Mouse (Mus musculus) thymus, adult 2 months (tissue): ENCODE measurements around the gene Sc5d. TPM values are rescaled to one million over a fixed set of nuclear protein-coding genes. Genes with fewer than 3 reads are reported as not detected.
A peak's percentile ranks its signal among the peaks of the same experiment; 100 is the strongest.

ENCODE experiments used
- DNase-seq: peaks from one replicate; pipeline ENCODE4 v3.0.0; 2021
- H3K27ac ChIP-seq: fragments of 200-500 bp; 2 replicates; pipeline ENCODE4 v1.5.1; 2012; ENCODE audit warnings: low read length, control low read depth; ENCODE audit not compliant: control insufficient read depth, insufficient read depth
- H3K27me3 ChIP-seq: fragments of 200-500 bp; 2 replicates; pipeline ENCODE4 v1.6.1; 2012; ENCODE audit warnings: mild to moderate bottlenecking, low read length, moderate library complexity, mixed read lengths; ENCODE audit not compliant: control insufficient read depth, insufficient read depth
- H3K36me3 ChIP-seq: fragments of 200-500 bp; 2 replicates; pipeline ENCODE4 v1.6.1; 2012; ENCODE audit warnings: mild to moderate bottlenecking, low read length, moderate library complexity; ENCODE audit not compliant: control insufficient read depth, insufficient read depth
- H3K4me1 ChIP-seq: fragments of 200-500 bp; replicated peaks from 2 replicates; pipeline ENCODE4 v1.6.1; 2012; ENCODE audit warnings: low read length; ENCODE audit not compliant: control insufficient read depth, insufficient read depth
- H3K4me3 ChIP-seq: fragments of 200-500 bp; 2 replicates; pipeline ENCODE4 v1.5.1; 2012; ENCODE audit warnings: mild to moderate bottlenecking, low read length, control low read depth, moderate library complexity; ENCODE audit not compliant: control insufficient read depth, insufficient read depth
- CTCF ChIP-seq: fragments of 200-500 bp; IDR thresholded peaks from 2 replicates; pipeline ENCODE4 v1.5.1; 2012; ENCODE audit warnings: mild to moderate bottlenecking, control low read depth, low read length, moderate library complexity, borderline replicate concordance; ENCODE audit not compliant: control insufficient read depth, poor library complexity, insufficient read depth; ENCODE audit errors: extremely low read depth
- POLR2A ChIP-seq: fragments of 200-500 bp; IDR thresholded peaks from 2 replicates; pipeline ENCODE4 v1.6.1; 2012; ENCODE audit warnings: mild to moderate bottlenecking, low read length, control low read depth, moderate library complexity; ENCODE audit not compliant: control insufficient read depth, poor library complexity, insufficient read depth; ENCODE audit errors: extremely low read depth
- WGBS: fragments of 180-500 bp; shearing (Covaris S2); methylation state at CpG from one replicate; pipeline ENCODE4 v1.1.7; 2018; 5-methylcytosine and 5-hydroxymethylcytosine counted together
- polyA plus RNA-seq: library from polyadenylated mRNA; depleted of rRNA; stranded (reverse); fragments of >200 nt; gene quantifications from 2 replicates; pipeline ENCODE4 v1.2.3, GENCODE M21; 2012

Sc5d gene
- polyA plus RNA-seq, 1 experiment: 60.6 TPM

DNA sequence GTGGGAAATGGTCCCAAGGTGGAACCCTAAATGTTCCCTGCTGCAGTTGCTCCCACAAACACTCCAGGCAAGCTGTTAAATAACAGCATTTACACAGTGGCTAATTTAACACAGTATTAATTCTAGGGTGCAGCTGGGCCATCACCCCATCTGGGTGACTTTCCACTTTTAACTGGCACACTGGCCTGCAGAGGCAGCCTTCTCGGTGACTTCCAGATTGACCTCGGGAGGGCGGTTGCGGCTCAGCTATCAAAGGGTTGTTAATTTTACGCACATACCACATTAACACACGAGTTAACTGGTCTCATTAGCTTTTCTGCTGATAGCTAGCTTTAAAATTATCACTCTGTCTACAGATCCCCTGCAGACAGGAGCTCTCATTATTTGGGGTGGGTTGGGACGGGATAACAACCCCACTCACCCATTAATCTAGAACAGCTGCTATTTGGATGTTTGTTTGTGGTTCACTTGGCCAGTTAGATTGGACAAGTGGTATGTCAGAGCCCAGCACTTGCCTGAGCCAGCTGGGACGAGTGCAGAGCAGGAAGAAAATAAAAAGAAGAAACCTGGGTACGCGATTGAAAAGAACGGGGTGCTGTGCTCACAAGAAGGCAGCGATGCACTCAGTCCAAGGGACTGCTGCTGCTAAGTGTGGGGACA, 44.9 kb downstream of the Sc5d start:
- DNase-seq: no peak
- TF ChIP-seq CTCF (no peak), POLR2A (no peak)
- no peaks in the 10 kb centered on the region for H3K36me3 ChIP-seq
- H3K4me3 ChIP-seq: no peak overlapping the region
- H3K27me3 ChIP-seq: no peaks in the 10 kb centered on the region
- H3K4me1 ChIP-seq: no peaks in the 10 kb centered on the region
- no peak overlapping the region for H3K27ac ChIP-seq
- WGBS: 72% methylated on average over 12 of the region's 12 CpGs

- Histone ChIP-seq H3K27me3 (no peaks in the 10 kb centered on the region), H3K27ac (no peak overlapping the region), H3K36me3 (no peaks in the 10 kb centered on the region), H3K4me3 (no peak overlapping the region), H3K4me1 (no peaks in the 10 kb centered on the region)
- WGBS: 92% methylated on average over 10 of the region's 10 CpGs
- no peak for DNase-seq
- no peak for TF ChIP-seq CTCF
- no peak for TF ChIP-seq POLR2A
Measured at GRCm38 (mm10) chr9:42217685-42218084, 46.4 kb downstream of the Sc5d start.

DNA sequence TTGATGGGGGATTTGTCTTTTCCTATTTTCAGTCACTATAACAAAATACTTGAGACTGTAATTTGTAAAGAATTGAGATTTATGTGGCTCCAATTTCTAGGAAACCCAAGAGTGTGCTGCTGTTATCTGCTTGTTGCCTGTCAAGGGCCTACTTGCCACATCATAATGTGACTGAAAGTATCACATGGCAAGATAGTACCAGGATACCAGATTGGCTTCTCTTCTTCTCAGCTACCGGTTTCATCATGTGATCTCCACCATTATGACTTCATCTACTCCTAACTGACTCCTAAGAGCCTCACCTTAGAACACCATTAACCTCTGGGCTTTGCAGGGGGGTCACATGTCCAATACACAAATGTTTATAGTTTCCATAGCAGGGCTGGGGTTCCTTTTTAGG, 49.9 kb downstream of the Sc5d start:
- Histone ChIP-seq H3K27ac (no peak overlapping the region), H3K4me3 (no peak overlapping the region), H3K36me3 (no peaks in the 10 kb centered on the region), H3K27me3 (no peaks in the 10 kb centered on the region), H3K4me1 (no peaks in the 10 kb centered on the region)
- TF ChIP-seq POLR2A: no peak
- no peak for TF ChIP-seq CTCF
- 84% methylated on average over 1 of the region's 1 CpGs for WGBS
- DNase-seq: no peak

GRCm38 (mm10) chr9:42213142-42213541, 50.9 kb downstream of the Sc5d start:
- Histone ChIP-seq H3K36me3 (no peaks in the 10 kb centered on the region), H3K4me3 (no peak overlapping the region), H3K27me3 (no peaks in the 10 kb centered on the region), H3K27ac (no peak overlapping the region), H3K4me1 (no peaks in the 10 kb centered on the region)
- DNase-seq: no peak
- 96% methylated on average over 1 of the region's 1 CpGs for WGBS
- TF ChIP-seq POLR2A (no peak), CTCF (no peak)

GRCm38 (mm10) chr9:42209666-42210065, 54.4 kb downstream of the Sc5d start:
- WGBS: 96% methylated on average over 6 of the region's 6 CpGs
- TF ChIP-seq CTCF (no peak), POLR2A (no peak)
- Histone ChIP-seq H3K4me1 (no peaks in the 10 kb centered on the region), H3K36me3 (no peaks in the 10 kb centered on the region), H3K4me3 (no peak overlapping the region), H3K27ac (no peak overlapping the region), H3K27me3 (no peaks in the 10 kb centered on the region)
- no peak for DNase-seq

DNA sequence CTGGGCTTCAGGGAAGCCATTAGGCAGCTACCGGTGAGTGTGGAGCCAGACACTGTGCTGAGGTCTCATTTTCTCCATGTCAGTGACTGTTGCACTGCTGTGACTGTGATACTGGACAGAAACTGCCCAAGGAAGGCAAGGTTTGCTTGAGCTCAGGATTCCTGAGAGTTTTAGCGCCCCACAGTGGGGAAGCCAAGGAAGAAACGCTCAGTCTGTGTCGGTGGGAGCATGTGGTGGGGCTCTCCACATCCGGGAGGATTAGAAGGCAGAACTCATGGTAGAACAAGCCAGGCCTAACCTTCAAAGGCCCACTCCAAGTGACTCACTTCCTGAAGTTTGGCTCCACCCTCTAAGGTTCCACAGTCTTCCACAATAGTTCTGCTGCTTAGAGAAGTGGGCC, 55.6 kb downstream of the Sc5d start:
- no peaks in the 10 kb centered on the region for H3K36me3 ChIP-seq
- H3K27ac ChIP-seq: no peak overlapping the region
- no peaks in the 10 kb centered on the region for H3K27me3 ChIP-seq
- no peak overlapping the region for H3K4me3 ChIP-seq
- DNase-seq: peak; percentile 9
- TF ChIP-seq POLR2A (no peak), CTCF (0 out of 2 replicates have a peak, but pooled peaks have one; percentile 30)
- no peaks in the 10 kb centered on the region for H3K4me1 ChIP-seq
- 58% methylated on average over 5 of the region's 5 CpGs for WGBS

- no peak for DNase-seq
- H3K4me3 ChIP-seq: no peak overlapping the region
- WGBS: 89% methylated on average over 1 of the region's 1 CpGs
- H3K36me3 ChIP-seq: no peaks in the 10 kb centered on the region
- TF ChIP-seq CTCF (no peak), POLR2A (no peak)
- H3K27me3 ChIP-seq: no peaks in the 10 kb centered on the region
- H3K27ac ChIP-seq: no peak overlapping the region
- no peaks in the 10 kb centered on the region for H3K4me1 ChIP-seq
Measured at GRCm38 (mm10) chr9:42206750-42207149, 57.3 kb downstream of the Sc5d start.
